ENCODE assay signal across 14 mouse cellular contexts in genomic region chr4:129563718-129564117, GRCm38 (mm10). TPM values are rescaled to one million over a fixed set of nuclear protein-coding genes. Genes with fewer than 3 reads are reported as not detected.
DNase-seq lines count a peak whose midpoint lies in the region; ATAC-seq lines count a peak whose summit lies in the region.
"Had no signal": no experiment of that assay in that cellular context is flagged by ENCODE, and none has a peak within 500 bp of the region (broad histone marks: within the 10 kb centered on the region; RNA-seq: fewer than 3 reads in every experiment).

No protein-coding gene starts in this region.

- H3K27ac ChIP-seq in kidney, embryonic 15.5 days, result peak overlapping the region; percentile 42; the same call in 1 of the 2 replicates
- peak overlapping the region; percentile 23; the same call in 1 of the 2 replicates for H3K27ac ChIP-seq in limb, embryonic 12.5 days
- H3K27ac ChIP-seq in heart, embryonic 11.5 days (ENCODE audit: low read depth, low read length), result no peak overlapping the region
- H3K27ac ChIP-seq: embryonic facial prominence, embryonic 15.5 days; heart, adult 2 months; midbrain, embryonic 15.5 days had no signal

- H3K4me1 ChIP-seq in kidney, embryonic 15.5 days, result peaks cover 11% of the 10 kb centered on the region
- peaks cover 11% of the 10 kb centered on the region for H3K4me1 ChIP-seq in limb, embryonic 12.5 days (replicated peaks)
- no peaks in the 10 kb centered on the region for H3K4me1 ChIP-seq in heart, embryonic 11.5 days (ENCODE audit: control insufficient read depth, insufficient read depth, low read length)
- H3K4me1 ChIP-seq: midbrain, embryonic 15.5 days had no signal

- no peaks in the 10 kb centered on the region for H3K27me3 ChIP-seq in kidney, embryonic 15.5 days
- H3K27me3 ChIP-seq in limb, embryonic 12.5 days, result no peaks in the 10 kb centered on the region
- H3K27me3 ChIP-seq in heart, embryonic 11.5 days (ENCODE audit: control insufficient read depth, insufficient read depth, low read length), result no peaks in the 10 kb centered on the region
- H3K27me3 ChIP-seq: embryonic facial prominence, embryonic 15.5 days; midbrain, embryonic 15.5 days had no signal

- no peak overlapping the region for H3K4me2 ChIP-seq in kidney, embryonic 15.5 days
- no peak overlapping the region for H3K4me2 ChIP-seq in limb, embryonic 12.5 days
- H3K4me2 ChIP-seq in heart, embryonic 11.5 days, result no peak overlapping the region
- H3K4me2 ChIP-seq: embryonic facial prominence, embryonic 15.5 days; midbrain, embryonic 15.5 days had no signal

- no peak for DNase-seq in kidney, adult 9 months
- DNase-seq in urinary bladder, postnatal 14 days (ENCODE audit: low spot score), result peak; percentile 22
- no peak for DNase-seq in urinary bladder, adult 18-20 months (ENCODE audit: low spot score in 2 of 2)
- no peak for DNase-seq in right cerebral cortex, postnatal 25 days
- no peak for DNase-seq in right cerebral cortex, adult 2 months (ENCODE audit: low spot score in 2 of 2)
- DNase-seq: cerebellum, adult 2 months; heart, adult 2 months; heart, postnatal 36 days; lung, postnatal 14 days had no signal

- ATAC-seq in kidney, embryonic 15.5 days (replicated peaks; ENCODE audit: low FRiP score), result peak; percentile 83
- ATAC-seq in limb, embryonic 12.5 days (ENCODE audit: insufficient number of reproducible peaks, insufficient read depth, low FRiP score, low TSS enrichment, low read depth), result 0 out of 2 replicates have a peak, but pooled peaks have one; percentile 6
- ATAC-seq in heart, embryonic 11.5 days (replicated peaks; ENCODE audit: insufficient number of reproducible peaks, low FRiP score, low TSS enrichment), result no peak
- ATAC-seq: midbrain, embryonic 15.5 days had no signal

- H3K36me3 ChIP-seq in kidney, embryonic 15.5 days, result no peaks in the 10 kb centered on the region
- H3K36me3 ChIP-seq in limb, embryonic 12.5 days, result no peaks in the 10 kb centered on the region
- H3K36me3 ChIP-seq in heart, embryonic 11.5 days (ENCODE audit: control insufficient read depth, insufficient read depth, low read length), result no peaks in the 10 kb centered on the region
- H3K36me3 ChIP-seq: embryonic facial prominence, embryonic 15.5 days; midbrain, embryonic 15.5 days had no signal

- no peak overlapping the region for H3K9ac ChIP-seq in kidney, embryonic 15.5 days
- H3K9ac ChIP-seq in limb, embryonic 12.5 days (replicated peaks), result no peak overlapping the region
- H3K9ac ChIP-seq in heart, embryonic 11.5 days (ENCODE audit: low read depth, low read length), result no peak overlapping the region
- H3K9ac ChIP-seq: embryonic facial prominence, embryonic 15.5 days; midbrain, embryonic 15.5 days had no signal

- H3K9me3 ChIP-seq in kidney, embryonic 15.5 days (replicated peaks), result no peaks in the 10 kb centered on the region
- no peaks in the 10 kb centered on the region for H3K9me3 ChIP-seq in limb, embryonic 12.5 days
- H3K9me3 ChIP-seq in heart, embryonic 11.5 days (replicated peaks; ENCODE audit: control insufficient read depth, low read length), result no peaks in the 10 kb centered on the region
- H3K9me3 ChIP-seq: embryonic facial prominence, embryonic 15.5 days; midbrain, embryonic 15.5 days had no signal

- no peak overlapping the region for H3K4me3 ChIP-seq in kidney, embryonic 15.5 days (replicated peaks)
- H3K4me3 ChIP-seq in limb, embryonic 12.5 days (replicated peaks), result no peak overlapping the region
- H3K4me3 ChIP-seq in heart, embryonic 11.5 days (ENCODE audit: low read depth, low read length), result no peak overlapping the region
- H3K4me3 ChIP-seq: embryonic facial prominence, embryonic 15.5 days; heart, adult 2 months; midbrain, embryonic 15.5 days had no signal

- WGBS in kidney, embryonic 15.5 days, result 11% methylated on average over 8 of the region's 8 CpGs
- 20% methylated on average over 8 of the region's 8 CpGs for WGBS in limb, embryonic 12.5 days
- WGBS in heart, embryonic 11.5 days (ENCODE audit: insufficient replicate concordance), result 69% methylated on average over 8 of the region's 8 CpGs

RNA-seq across cellular contexts. Expression of gene Lck, which starts 9.7 kb away (rescaled TPM):
- 11.3 and 11.4 TPM in 2 replicates for polyA plus RNA-seq in kidney, embryonic 15.5 days (2015; fragmentation: Nextera tagmentation; extraction: Ambion mirVana)
- 12.4 and 17.0 TPM in 2 replicates for polyA plus RNA-seq in limb, embryonic 12.5 days (2016; fragmentation: Nextera tagmentation; extraction: Ambion mirVana)
- 3.6 and 4.6 TPM in 2 replicates for polyA plus RNA-seq in heart, embryonic 11.5 days (2014; fragmentation: Nextera tagmentation; extraction: Ambion mirVana)

RNA-seq across cellular contexts. Expression of gene Fam167b, which starts 14.6 kb away (rescaled TPM):
- polyA plus RNA-seq in kidney, embryonic 15.5 days (2015; fragmentation: Nextera tagmentation; extraction: Ambion mirVana), result 27.8 and 29.1 TPM in 2 replicates
- 3.4 and 4.1 TPM in 2 replicates for polyA plus RNA-seq in limb, embryonic 12.5 days (2016; fragmentation: Nextera tagmentation; extraction: Ambion mirVana)
- polyA plus RNA-seq in heart, embryonic 11.5 days (2014; fragmentation: Nextera tagmentation; extraction: Ambion mirVana), result 3.6 TPM in 2 replicates

RNA-seq across cellular contexts. Expression of gene Hdac1, which starts 21.2 kb away (rescaled TPM):
- 264 and 274 TPM in 2 replicates for polyA plus RNA-seq in kidney, embryonic 15.5 days (2015; fragmentation: Nextera tagmentation; extraction: Ambion mirVana)
- polyA plus RNA-seq in limb, embryonic 12.5 days (2016; fragmentation: Nextera tagmentation; extraction: Ambion mirVana), result 278 and 292 TPM in 2 replicates
- 154 and 175 TPM in 2 replicates for polyA plus RNA-seq in heart, embryonic 11.5 days (2014; fragmentation: Nextera tagmentation; extraction: Ambion mirVana)

RNA-seq across cellular contexts. Expression of gene Eif3i, which starts 36.7 kb away (rescaled TPM):
- polyA plus RNA-seq in kidney, embryonic 15.5 days (2015; fragmentation: Nextera tagmentation; extraction: Ambion mirVana), result 287 and 288 TPM in 2 replicates
- 259 and 264 TPM in 2 replicates for polyA plus RNA-seq in limb, embryonic 12.5 days (2016; fragmentation: Nextera tagmentation; extraction: Ambion mirVana)
- 194 and 200 TPM in 2 replicates for polyA plus RNA-seq in heart, embryonic 11.5 days (2014; fragmentation: Nextera tagmentation; extraction: Ambion mirVana)

RNA-seq across cellular contexts. Expression of gene Tmem234, which starts 36.8 kb away (rescaled TPM):
- 209 and 215 TPM in 2 replicates for polyA plus RNA-seq in kidney, embryonic 15.5 days (2015; fragmentation: Nextera tagmentation; extraction: Ambion mirVana)
- polyA plus RNA-seq in limb, embryonic 12.5 days (2016; fragmentation: Nextera tagmentation; extraction: Ambion mirVana), result 187 and 190 TPM in 2 replicates
- polyA plus RNA-seq in heart, embryonic 11.5 days (2014; fragmentation: Nextera tagmentation; extraction: Ambion mirVana), result 170 and 177 TPM in 2 replicates
